Mouse (Mus musculus): ENCODE measurements around the gene Tmem132d. TPM values are rescaled to one million over a fixed set of nuclear protein-coding genes. Genes with fewer than 3 reads are reported as not detected.

Tmem132d gene
- polyA plus RNA-seq, 1 experiment from 2014 or later, result 2.9 TPM

GRCm38 (mm10) chr5:127929687-127930086 is 503.2 kb downstream of the Tmem132d start:
- H3K27ac ChIP-seq (ENCODE audit: low read depth, low read length), result no peak overlapping the region
- no peaks in the 10 kb centered on the region for H3K9me3 ChIP-seq (ENCODE audit: control insufficient read depth, low read length)
- H3K27me3 ChIP-seq (ENCODE audit: control insufficient read depth, insufficient read depth, low read length), result no peaks in the 10 kb centered on the region
- no peaks in the 10 kb centered on the region for H3K36me3 ChIP-seq (ENCODE audit: control insufficient read depth, insufficient read depth, low read length)
- H3K9ac ChIP-seq (replicated peaks; ENCODE audit: low read depth, low read length), result no peak overlapping the region
- no peak for ATAC-seq (ENCODE audit: low read depth)
- H3K4me2 ChIP-seq (ENCODE audit: low read depth, low read length), result no peak overlapping the region
- H3K4me3 ChIP-seq (ENCODE audit: low read depth, low read length), result no peak overlapping the region
- WGBS, result 48% methylated on average over 14 of the region's 14 CpGs
- no peaks in the 10 kb centered on the region for H3K4me1 ChIP-seq (ENCODE audit: control insufficient read depth, insufficient read depth, low read length)

GRCm38 (mm10) chr5:127926686-127927085 is 506.2 kb downstream of the Tmem132d start:
- no peak overlapping the region for H3K9ac ChIP-seq (replicated peaks; ENCODE audit: low read depth, low read length)
- H3K4me1 ChIP-seq (ENCODE audit: control insufficient read depth, insufficient read depth, low read length), result 0 out of 2 replicates have a peak, but pooled peaks cover 4% of the 10 kb centered on the region
- H3K27ac ChIP-seq (ENCODE audit: low read depth, low read length), result no peak overlapping the region
- H3K4me3 ChIP-seq (ENCODE audit: low read depth, low read length), result no peak overlapping the region
- no peaks in the 10 kb centered on the region for H3K9me3 ChIP-seq (ENCODE audit: control insufficient read depth, low read length)
- no peak overlapping the region for H3K4me2 ChIP-seq (ENCODE audit: low read depth, low read length)
- H3K27me3 ChIP-seq (ENCODE audit: control insufficient read depth, insufficient read depth, low read length), result no peaks in the 10 kb centered on the region
- ATAC-seq (ENCODE audit: low read depth), result no peak
- WGBS, result 85% methylated on average over 2 of the region's 2 CpGs
- no peaks in the 10 kb centered on the region for H3K36me3 ChIP-seq (ENCODE audit: control insufficient read depth, insufficient read depth, low read length)

GRCm38 (mm10) chr5:127924106-127924505 is 508.8 kb downstream of the Tmem132d start:
- no peak for ATAC-seq (ENCODE audit: low read depth)

GRCm38 (mm10) chr5:127919171-127919570 is 513.7 kb downstream of the Tmem132d start:
- Histone ChIP-seq H3K4me1 (ENCODE audit: control insufficient read depth, insufficient read depth, low read length) (0 out of 2 replicates have a peak, but pooled peaks cover 3% of the 10 kb centered on the region), H3K9me3 (ENCODE audit: control insufficient read depth, low read length) (no peaks in the 10 kb centered on the region), H3K27ac (ENCODE audit: low read depth, low read length) (no peak overlapping the region), H3K9ac (replicated peaks; ENCODE audit: low read depth, low read length) (no peak overlapping the region), H3K27me3 (ENCODE audit: control insufficient read depth, insufficient read depth, low read length) (no peaks in the 10 kb centered on the region), H3K4me3 (ENCODE audit: low read depth, low read length) (no peak overlapping the region), H3K4me2 (ENCODE audit: low read depth, low read length) (no peak overlapping the region), H3K36me3 (ENCODE audit: control insufficient read depth, insufficient read depth, low read length) (no peaks in the 10 kb centered on the region)
- 50% methylated on average over 1 of the region's 1 CpGs for WGBS
- ATAC-seq (ENCODE audit: low read depth), result no peak

More at GRCm38 (mm10) chr5:127924106-127924505, 508.8 kb downstream of the Tmem132d start:
- no peaks in the 10 kb centered on the region for H3K36me3 ChIP-seq (ENCODE audit: control insufficient read depth, insufficient read depth, low read length)
- no peak overlapping the region for H3K9ac ChIP-seq (replicated peaks; ENCODE audit: low read depth, low read length)
- no peak overlapping the region for H3K4me2 ChIP-seq (ENCODE audit: low read depth, low read length)
- no peak overlapping the region for H3K27ac ChIP-seq (ENCODE audit: low read depth, low read length)
- 0 out of 2 replicates have a peak, but pooled peaks cover 4% of the 10 kb centered on the region for H3K4me1 ChIP-seq (ENCODE audit: control insufficient read depth, insufficient read depth, low read length)
- no peak overlapping the region for H3K4me3 ChIP-seq (ENCODE audit: low read depth, low read length)
- no peaks in the 10 kb centered on the region for H3K9me3 ChIP-seq (ENCODE audit: control insufficient read depth, low read length)
- no peaks in the 10 kb centered on the region for H3K27me3 ChIP-seq (ENCODE audit: control insufficient read depth, insufficient read depth, low read length)
- 8% methylated on average over 3 of the region's 3 CpGs for WGBS

GRCm38 (mm10) chr5:127918376-127918775 is 514.5 kb downstream of the Tmem132d start:
- Histone ChIP-seq H3K9ac (replicated peaks; ENCODE audit: low read depth, low read length) (no peak overlapping the region), H3K4me1 (ENCODE audit: control insufficient read depth, insufficient read depth, low read length) (no peaks in the 10 kb centered on the region), H3K36me3 (ENCODE audit: control insufficient read depth, insufficient read depth, low read length) (no peaks in the 10 kb centered on the region), H3K27me3 (ENCODE audit: control insufficient read depth, insufficient read depth, low read length) (no peaks in the 10 kb centered on the region), H3K4me2 (ENCODE audit: low read depth, low read length) (no peak overlapping the region), H3K9me3 (ENCODE audit: control insufficient read depth, low read length) (no peaks in the 10 kb centered on the region), H3K4me3 (ENCODE audit: low read depth, low read length) (no peak overlapping the region), H3K27ac (ENCODE audit: low read depth, low read length) (no peak overlapping the region)
- no peak for ATAC-seq (ENCODE audit: low read depth)
- 87% methylated on average over 3 of the region's 3 CpGs for WGBS

GRCm38 (mm10) chr5:127914157-127914556 is 518.7 kb downstream of the Tmem132d start:
- Histone ChIP-seq H3K4me1 (ENCODE audit: control insufficient read depth, insufficient read depth, low read length) (no peaks in the 10 kb centered on the region), H3K4me3 (ENCODE audit: low read depth, low read length) (no peak overlapping the region), H3K27me3 (ENCODE audit: control insufficient read depth, insufficient read depth, low read length) (no peaks in the 10 kb centered on the region), H3K4me2 (ENCODE audit: low read depth, low read length) (no peak overlapping the region), H3K9me3 (ENCODE audit: control insufficient read depth, low read length) (no peaks in the 10 kb centered on the region), H3K36me3 (ENCODE audit: control insufficient read depth, insufficient read depth, low read length) (no peaks in the 10 kb centered on the region), H3K9ac (replicated peaks; ENCODE audit: low read depth, low read length) (no peak overlapping the region), H3K27ac (ENCODE audit: low read depth, low read length) (no peak overlapping the region)
- WGBS, result 80% methylated on average over 11 of the region's 11 CpGs
- ATAC-seq (ENCODE audit: low read depth), result no peak

- no peaks in the 10 kb centered on the region for H3K4me1 ChIP-seq (ENCODE audit: control insufficient read depth, insufficient read depth, low read length)
- H3K9ac ChIP-seq (replicated peaks; ENCODE audit: low read depth, low read length), result no peak overlapping the region
- no peak for ATAC-seq (ENCODE audit: low read depth)
- H3K27ac ChIP-seq (ENCODE audit: low read depth, low read length), result no peak overlapping the region
- H3K4me2 ChIP-seq (ENCODE audit: low read depth, low read length), result no peak overlapping the region
- H3K27me3 ChIP-seq (ENCODE audit: control insufficient read depth, insufficient read depth, low read length), result no peaks in the 10 kb centered on the region
- no peaks in the 10 kb centered on the region for H3K9me3 ChIP-seq (ENCODE audit: control insufficient read depth, low read length)
- no peaks in the 10 kb centered on the region for H3K36me3 ChIP-seq (ENCODE audit: control insufficient read depth, insufficient read depth, low read length)
- 53% methylated on average over 3 of the region's 3 CpGs for WGBS
- H3K4me3 ChIP-seq (ENCODE audit: low read depth, low read length), result no peak overlapping the region
Measured at GRCm38 (mm10) chr5:127911603-127912002, 521.3 kb downstream of the Tmem132d start.

GRCm38 (mm10) chr5:127910356-127910755 is 522.5 kb downstream of the Tmem132d start:
- Histone ChIP-seq H3K4me1 (ENCODE audit: control insufficient read depth, insufficient read depth, low read length) (no peaks in the 10 kb centered on the region), H3K27me3 (ENCODE audit: control insufficient read depth, insufficient read depth, low read length) (no peaks in the 10 kb centered on the region), H3K36me3 (ENCODE audit: control insufficient read depth, insufficient read depth, low read length) (no peaks in the 10 kb centered on the region), H3K4me3 (ENCODE audit: low read depth, low read length) (no peak overlapping the region), H3K27ac (ENCODE audit: low read depth, low read length) (no peak overlapping the region), H3K9ac (replicated peaks; ENCODE audit: low read depth, low read length) (no peak overlapping the region), H3K9me3 (ENCODE audit: control insufficient read depth, low read length) (no peaks in the 10 kb centered on the region), H3K4me2 (ENCODE audit: low read depth, low read length) (no peak overlapping the region)
- ATAC-seq (ENCODE audit: low read depth), result no peak
- WGBS, result 60% methylated on average over 2 of the region's 2 CpGs

DNA sequence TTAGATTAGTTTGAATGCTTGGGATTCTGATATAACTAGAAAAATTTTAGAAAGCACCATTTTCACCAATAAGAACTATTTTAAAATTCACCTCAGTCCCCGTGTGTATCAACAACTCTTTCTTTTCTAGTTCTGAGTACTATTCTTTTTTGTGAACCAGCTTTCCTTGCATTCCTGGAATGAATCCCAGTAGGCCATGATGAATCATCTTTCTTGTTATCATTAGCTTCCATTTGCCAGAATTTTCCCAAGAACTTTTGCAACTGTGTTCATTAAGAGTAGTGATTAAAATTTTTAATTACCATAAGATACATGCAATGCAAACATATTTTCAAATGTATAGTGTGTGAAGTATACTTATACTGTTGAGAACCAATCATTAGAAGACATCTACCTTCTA is 537.7 kb downstream of the Tmem132d start:
- Histone ChIP-seq H3K9me3 (ENCODE audit: control insufficient read depth, low read length) (no peaks in the 10 kb centered on the region), H3K27ac (ENCODE audit: low read depth, low read length) (no peak overlapping the region), H3K9ac (replicated peaks; ENCODE audit: low read depth, low read length) (no peak overlapping the region), H3K4me2 (ENCODE audit: low read depth, low read length) (no peak overlapping the region), H3K4me1 (ENCODE audit: control insufficient read depth, insufficient read depth, low read length) (no peaks in the 10 kb centered on the region), H3K27me3 (ENCODE audit: control insufficient read depth, insufficient read depth, low read length) (no peaks in the 10 kb centered on the region), H3K36me3 (ENCODE audit: control insufficient read depth, insufficient read depth, low read length) (no peaks in the 10 kb centered on the region), H3K4me3 (ENCODE audit: low read depth, low read length) (no peak overlapping the region)
- 86% methylated on average over 1 of the region's 1 CpGs for WGBS
- ATAC-seq (ENCODE audit: low read depth), result no peak

Data from neural tube, embryonic 14.5 days (tissue).